Mouse (Mus musculus) megakaryocyte, adult 5-6 weeks (primary cell): Measurements from ENCODE around the gene Trim67. TPM values are rescaled to one million over a fixed set of nuclear protein-coding genes. Genes with fewer than 3 reads are reported as not detected.
"Not testable (repeated sequence)": the region's sequence is repeated elsewhere in the genome, so short reads cannot be mapped to it uniquely, and the experiment has no call there.

ENCODE experiments used
- ATAC-seq: 2 replicates; pipeline ENCODE4 v1.8.0; 2016; ENCODE audit warnings: mild to moderate bottlenecking, inconsistent platforms; ENCODE audit not compliant: poor library complexity, severe bottlenecking
- total RNA-seq, 2 experiments: library from RNA; stranded (forward) in 1 of 2; stranded (reverse) in 1 of 2; fragments of 153-499, 151-499 nt in 1 of 2; fragments of 221-1000, 200-1000 nt in 1 of 2; gene quantifications; 2 replicates each; pipeline versions ENCODE4 v1.2.3 to v1.2.4; 2015 to 2017

Trim67 gene
- total RNA-seq, 2 experiments from 2014 or later = 0.04 TPM; not detected in 1

- no peak for ATAC-seq
Observed at GRCm38 (mm10) chr8:124831531-124831930, 38.6 kb downstream of the Trim67 start.

GRCm38 (mm10) chr8:124831941-124832340 is 39.0 kb downstream of the Trim67 start:
- no peak for ATAC-seq

- ATAC-seq = no peak
Observed at GRCm38 (mm10) chr8:124833430-124834205, 40.7 kb downstream of the Trim67 start.

GRCm38 (mm10) chr8:124835848-124836247 is 43.0 kb downstream of the Trim67 start:
- no peak for ATAC-seq

- no peak for ATAC-seq
Observed at GRCm38 (mm10) chr8:124836273-124836672, 43.4 kb downstream of the Trim67 start.

GRCm38 (mm10) chr8:124836907-124837306 is 44.0 kb downstream of the Trim67 start:
- ATAC-seq = no peak

GRCm38 (mm10) chr8:124837956-124838355 is 45.1 kb downstream of the Trim67 start:
- ATAC-seq = peak; percentile 60

- ATAC-seq = no peak
Observed at GRCm38 (mm10) chr8:124839371-124839770, 46.5 kb downstream of the Trim67 start.

- no peak for ATAC-seq
Observed at GRCm38 (mm10) chr8:124840900-124841299, 48.0 kb downstream of the Trim67 start.

GRCm38 (mm10) chr8:124841775-124842174 is 48.9 kb downstream of the Trim67 start:
- ATAC-seq = no peak

- ATAC-seq = not testable (repeated sequence)
Observed at GRCm38 (mm10) chr8:124842929-124843328, 50.0 kb downstream of the Trim67 start.

- ATAC-seq = no peak
Observed at GRCm38 (mm10) chr8:124845131-124845530, 52.2 kb downstream of the Trim67 start.

GRCm38 (mm10) chr8:124845573-124845972 is 52.7 kb downstream of the Trim67 start:
- no peak for ATAC-seq

GRCm38 (mm10) chr8:124853511-124853910 is 60.6 kb downstream of the Trim67 start:
- no peak for ATAC-seq

GRCm38 (mm10) chr8:124859466-124859865 is 66.6 kb downstream of the Trim67 start:
- ATAC-seq = peak; percentile 33; the same call in 1 of the 2 replicates

GRCm38 (mm10) chr8:124860188-124860587 is 67.3 kb downstream of the Trim67 start:
- no peak for ATAC-seq

GRCm38 (mm10) chr8:124862321-124863162 is 69.7 kb downstream of the Trim67 start, which contains the start of the genes Gnpat and 2810004N23Rik:
TSS of gene Gnpat (plus strand) at chr8:124863033.
TSS of gene 2810004N23Rik (minus strand) at chr8:124863120.
- ATAC-seq = peak; percentile 78

- peak; percentile 10 for ATAC-seq
Observed at GRCm38 (mm10) chr8:124863163-124863677, 70.3 kb downstream of the Trim67 start.

GRCm38 (mm10) chr8:124863729-124864128 is 70.8 kb downstream of the Trim67 start:
- no peak for ATAC-seq

GRCm38 (mm10) chr8:124866669-124867068 is 73.8 kb downstream of the Trim67 start:
- peak; percentile 28 for ATAC-seq

GRCm38 (mm10) chr8:124867126-124867525 is 74.2 kb downstream of the Trim67 start:
- no peak for ATAC-seq
